Mouse (Mus musculus): ENCODE data around the gene Gm5799.
"Not testable (repeated sequence)": the region's sequence is repeated elsewhere in the genome, so short reads cannot be mapped to it uniquely, and the experiment has no call there.

Gm5799 gene

GRCm38 (mm10) chr14:43543276-43543675, at the start of gene Gm5799:
Gene Gm5799, plus strand, starts transcription at chr14:43543576.
- DNase-seq, result not testable (repeated sequence)

- DNase-seq, result not testable (repeated sequence)
Measured at GRCm38 (mm10) chr14:43531052-43532010, 12.0 kb upstream of the Gm5799 start.

DNA sequence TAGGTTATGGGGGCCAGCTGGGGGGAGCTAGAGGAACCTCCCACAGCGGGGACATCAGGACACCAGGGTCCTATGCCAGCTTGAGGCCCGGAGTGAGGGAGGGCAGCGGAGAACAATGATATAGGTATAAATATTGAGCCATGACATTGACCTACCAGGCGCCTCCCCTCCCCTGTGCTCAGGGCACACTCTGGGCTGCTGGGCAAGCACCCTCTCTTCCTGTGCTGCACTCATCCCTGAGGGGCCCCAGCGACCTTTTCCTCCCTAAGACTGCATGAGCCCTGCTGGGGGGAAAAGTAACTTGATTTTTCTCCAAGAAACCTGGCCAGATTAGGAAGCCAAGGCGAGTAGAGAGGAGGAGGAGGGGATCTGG, 11.4 kb upstream of the Gm5799 start:
- not testable (repeated sequence) for DNase-seq

DNA sequence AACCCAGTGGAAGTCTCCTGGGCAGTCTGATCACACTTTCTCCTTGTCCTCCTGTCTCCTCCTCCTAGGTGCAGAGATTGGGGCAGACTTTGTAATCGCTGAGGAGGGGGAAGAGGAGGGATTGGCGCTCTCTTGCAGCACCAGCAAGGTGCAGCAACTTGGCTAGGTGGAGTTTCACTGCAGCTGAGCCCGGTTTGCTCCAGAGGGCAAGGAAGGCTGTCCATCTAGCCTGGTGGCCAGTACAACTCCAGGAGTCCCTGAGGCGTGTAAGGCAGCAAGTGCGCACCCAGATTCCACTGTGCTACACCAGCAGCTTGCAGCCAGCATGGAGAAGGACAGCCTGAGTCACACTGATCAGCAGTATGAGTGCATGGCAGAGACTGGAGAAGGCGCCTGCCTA, 11.0 kb upstream of the Gm5799 start:
- DNase-seq, result not testable (repeated sequence)

- not testable (repeated sequence) for DNase-seq
Measured at GRCm38 (mm10) chr14:43538144-43538543, 5.2 kb upstream of the Gm5799 start.

- not testable (repeated sequence) for DNase-seq
Measured at GRCm38 (mm10) chr14:43546281-43546680, 2.9 kb downstream of the Gm5799 start.

DNA sequence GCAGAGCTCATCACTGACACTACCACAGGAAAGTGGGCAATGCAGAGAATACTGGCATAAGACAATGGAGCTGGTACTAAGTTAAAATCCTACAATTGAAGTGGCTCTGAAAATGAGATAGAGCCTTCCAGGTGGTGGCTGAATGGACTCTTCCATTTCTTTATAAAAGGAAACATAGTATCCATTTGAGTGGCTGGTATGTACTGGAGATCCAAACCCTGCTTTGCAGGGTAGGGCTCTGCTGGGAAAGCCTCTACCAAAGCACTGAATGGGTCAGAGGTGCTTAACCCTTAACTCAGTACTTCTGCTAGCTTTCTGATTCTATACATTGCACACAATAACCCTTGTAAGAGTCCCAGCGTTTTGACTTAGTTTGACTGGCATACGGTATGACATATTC, 8.9 kb downstream of the Gm5799 start:
- DNase-seq, result not testable (repeated sequence)

DNA sequence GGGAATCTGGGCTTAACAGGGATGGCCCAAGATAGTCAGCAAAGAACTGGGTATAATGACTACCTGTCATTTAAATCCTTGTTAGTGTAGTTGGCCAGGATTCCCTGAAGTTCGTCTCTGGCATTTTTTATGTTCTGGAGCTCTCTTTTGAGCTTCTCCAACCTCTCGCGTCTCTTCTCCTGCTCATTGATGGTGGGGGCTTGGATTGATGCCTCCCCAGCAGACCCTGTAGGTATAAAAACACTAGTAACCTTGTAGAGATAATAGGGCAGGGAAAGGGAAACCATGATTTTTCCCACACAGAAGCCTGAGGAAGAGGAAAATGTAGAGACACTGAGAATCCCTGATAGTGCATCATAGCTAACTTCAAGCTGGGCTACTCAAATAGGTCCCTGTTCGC, 34.6 kb downstream of the Gm5799 start:
- not testable (repeated sequence) for DNase-seq

DNA sequence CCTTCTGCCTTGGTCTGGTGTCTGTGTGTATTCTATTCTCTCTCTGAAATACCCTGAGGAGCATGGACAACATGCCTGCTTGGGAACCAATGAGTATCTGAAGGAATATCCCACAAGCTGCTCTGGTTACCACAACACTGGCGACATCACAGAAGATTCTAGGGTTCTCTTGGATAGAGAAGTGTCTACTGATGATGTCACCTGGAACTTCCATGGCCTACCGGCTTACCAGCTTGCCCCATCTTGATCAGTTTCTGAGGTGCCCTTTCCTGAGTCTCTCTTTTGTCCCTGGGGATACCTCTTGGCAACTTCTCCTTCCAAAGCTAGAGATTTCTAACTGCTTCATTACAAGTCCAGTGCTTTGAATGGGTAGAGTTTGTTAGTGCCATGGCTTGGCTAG, 35.7 kb downstream of the Gm5799 start, which contains the start of gene Gm17654:
Gene Gm17654, minus strand, starts transcription at position 101 of the 400 bp plus-strand sequence.
- DNase-seq, result not testable (repeated sequence)
